Mouse (Mus musculus) embryo, embryonic 10.5 days (tissue): ENCODE data around the gene Crocc.

Experiments
- DNase-seq: peaks from one replicate; pipeline ENCODE4 v3.0.0-alpha.2; 2015; ENCODE audit warnings: low spot score

The Crocc gene

GRCm38 (mm10) chr4:141066709-141067515 is 6.6 kb upstream of the Crocc start:
- DNase-seq, result no peak

GRCm38 (mm10) chr4:141065123-141065522 is 4.8 kb upstream of the Crocc start:
- DNase-seq, result peak; percentile 92

- no peak for DNase-seq
These were observed 3.8 kb upstream of the Crocc start for GRCm38 (mm10) chr4:141064104-141064659.

GRCm38 (mm10) chr4:141059616-141060425 is 529 bp downstream of the Crocc start:
- DNase-seq, result peak; percentile 66

- DNase-seq, result no peak
These were observed 1.5 kb downstream of the Crocc start for GRCm38 (mm10) chr4:141058835-141059234.

- no peak for DNase-seq
These were observed 3.4 kb downstream of the Crocc start for GRCm38 (mm10) chr4:141056970-141057369.

GRCm38 (mm10) chr4:141053568-141054161 is 6.7 kb downstream of the Crocc start:
- DNase-seq, result peak; percentile 67

GRCm38 (mm10) chr4:141053138-141053537 is 7.2 kb downstream of the Crocc start:
- no peak for DNase-seq

GRCm38 (mm10) chr4:141052442-141052841 is 7.9 kb downstream of the Crocc start:
- no peak for DNase-seq

GRCm38 (mm10) chr4:141049476-141049835 is 10.9 kb downstream of the Crocc start:
- DNase-seq, result peak; percentile 92

- DNase-seq, result peak; percentile 44
These were observed 11.4 kb downstream of the Crocc start for GRCm38 (mm10) chr4:141048810-141049475.

GRCm38 (mm10) chr4:141044816-141045215 is 15.5 kb downstream of the Crocc start:
- peak; percentile 85 for DNase-seq

GRCm38 (mm10) chr4:141041117-141041516 is 19.2 kb downstream of the Crocc start:
- DNase-seq, result no peak

- DNase-seq, result no peak
These were observed 26.5 kb downstream of the Crocc start for GRCm38 (mm10) chr4:141033606-141034549.

- peak; percentile 83 for DNase-seq
These were observed 28.6 kb downstream of the Crocc start for GRCm38 (mm10) chr4:141031733-141032132.

- DNase-seq, result no peak
These were observed 29.7 kb downstream of the Crocc start for GRCm38 (mm10) chr4:141030541-141031206.

- DNase-seq, result no peak
These were observed 35.4 kb downstream of the Crocc start for GRCm38 (mm10) chr4:141024992-141025391.

- DNase-seq, result no peak
These were observed 36.3 kb downstream of the Crocc start for GRCm38 (mm10) chr4:141024052-141024451.

GRCm38 (mm10) chr4:141021614-141021929 is 38.8 kb downstream of the Crocc start:
- no peak for DNase-seq
